Mouse (Mus musculus): ENCODE measurements around the gene Tmem164.

Gene Tmem164

GRCm38 (mm10) chrX:142693256-142693655, 12.1 kb downstream of the Tmem164 start:
- DNase-seq, result no peak

- DNase-seq, result no peak
Observed at GRCm38 (mm10) chrX:142694338-142694737, 13.1 kb downstream of the Tmem164 start.

GRCm38 (mm10) chrX:142694856-142695255, 13.7 kb downstream of the Tmem164 start:
- DNase-seq, result no peak

- DNase-seq, result no peak
Observed at GRCm38 (mm10) chrX:142696789-142697188, 15.6 kb downstream of the Tmem164 start.

- peak; percentile 54 for DNase-seq
Observed at GRCm38 (mm10) chrX:142697545-142698204, 16.5 kb downstream of the Tmem164 start.

- DNase-seq, result peak; percentile 23
Observed at GRCm38 (mm10) chrX:142698212-142698611, 17.0 kb downstream of the Tmem164 start.

GRCm38 (mm10) chrX:142702094-142702493, 20.9 kb downstream of the Tmem164 start:
- no peak for DNase-seq

GRCm38 (mm10) chrX:142702566-142702965, 21.4 kb downstream of the Tmem164 start:
- DNase-seq, result no peak

- DNase-seq, result no peak
Observed at GRCm38 (mm10) chrX:142703953-142704352, 22.7 kb downstream of the Tmem164 start.

- no peak for DNase-seq
Observed at GRCm38 (mm10) chrX:142708257-142708656, 27.1 kb downstream of the Tmem164 start.

- no peak for DNase-seq
Observed at GRCm38 (mm10) chrX:142716014-142716413, 34.8 kb downstream of the Tmem164 start.

- no peak for DNase-seq
Observed at GRCm38 (mm10) chrX:142717958-142718478, 36.8 kb downstream of the Tmem164 start.

- no peak for DNase-seq
Observed at GRCm38 (mm10) chrX:142718759-142719158, 37.6 kb downstream of the Tmem164 start.

GRCm38 (mm10) chrX:142721897-142722296, 40.7 kb downstream of the Tmem164 start:
- DNase-seq, result no peak

GRCm38 (mm10) chrX:142724203-142724602, 43.0 kb downstream of the Tmem164 start:
- DNase-seq, result no peak

GRCm38 (mm10) chrX:142725571-142725970, 44.4 kb downstream of the Tmem164 start:
- no peak for DNase-seq

- no peak for DNase-seq
Observed at GRCm38 (mm10) chrX:142726311-142726710, 45.1 kb downstream of the Tmem164 start.

- DNase-seq, result no peak
Observed at GRCm38 (mm10) chrX:142727847-142728246, 46.6 kb downstream of the Tmem164 start.

- DNase-seq, result no peak
Observed at GRCm38 (mm10) chrX:142729040-142729439, 47.8 kb downstream of the Tmem164 start.

GRCm38 (mm10) chrX:142729482-142729881, 48.3 kb downstream of the Tmem164 start:
- no peak for DNase-seq

- no peak for DNase-seq
Observed at GRCm38 (mm10) chrX:142737099-142737498, 55.9 kb downstream of the Tmem164 start.

- DNase-seq, result no peak
Observed at GRCm38 (mm10) chrX:142737719-142738118, 56.5 kb downstream of the Tmem164 start.

- no peak for DNase-seq
Observed at GRCm38 (mm10) chrX:142747428-142747827, 66.2 kb downstream of the Tmem164 start.

GRCm38 (mm10) chrX:142748574-142748973, 67.4 kb downstream of the Tmem164 start:
- DNase-seq, result no peak

GRCm38 (mm10) chrX:142750775-142751174, 69.6 kb downstream of the Tmem164 start:
- no peak for DNase-seq
